Mouse (Mus musculus) macrophage (primary cell): ENCODE measurements around the gene Thsd7a. TPM values are rescaled to one million over a fixed set of nuclear protein-coding genes. Genes with fewer than 3 reads are reported as not detected.

Experiments used
- H3K27ac ChIP-seq: fragments of 350-480 bp; formaldehyde crosslinking; 2 replicates; pipeline ENCODE4 v1.9.0; 2021
- H3K36me3 ChIP-seq: fragments of 350-480 bp; formaldehyde crosslinking; 2 replicates; pipeline ENCODE4 v1.9.0; 2021; ENCODE audit errors: inconsistent target
- H3K4me3 ChIP-seq: fragments of 350-480 bp; formaldehyde crosslinking; 2 replicates; pipeline ENCODE4 v1.9.0; 2021; ENCODE audit errors: inconsistent target
- H3K79me2 ChIP-seq: fragments of 350-480 bp; formaldehyde crosslinking; 2 replicates; pipeline ENCODE4 v1.9.0; 2021; ENCODE audit errors: inconsistent target
- WGBS: methylation state at CpG from one replicate; pipeline ENCODE4 v1.1.7; 2026; ENCODE audit warnings: inconsistent platforms; ENCODE audit not compliant: missing documents; 5-methylcytosine and 5-hydroxymethylcytosine counted together
- polyA plus RNA-seq: library from polyadenylated mRNA; stranded (reverse); fragments of 250-400 nt; gene quantifications from 3 replicates; pipeline ENCODE4 v1.2.4, GENCODE M21; 2018; ENCODE audit warnings: inconsistent platforms
- total RNA-seq, 78 experiments: library from RNA; depleted of rRNA; stranded (reverse); fragments of 250-400 nt; gene quantifications; 1 replicate in 9 of 78; 2 replicates in 24 of 78; 3 replicates in 43 of 78; 4 replicates in 2 of 78; pipeline ENCODE4 v1.2.4; 2018; ENCODE audit warnings: inconsistent platforms in 56 of 78

Gene Thsd7a
- under 1 TPM in 1 of 26 experiments, not detected in 25; 0.89 TPM for total RNA-seq (2018; cell fraction: chromatin; rRNA removed)
- not detected for total RNA-seq (2018; cell fraction: cytosol; rRNA removed)
- under 1 TPM in 1 of 26 experiments, not detected in 25; 0.17 TPM for total RNA-seq (2018; cell fraction: nucleus; rRNA removed)
- polyA plus RNA-seq: not detected in 3 replicates

GRCm38 (mm10) chr6:12748787-12749530 lies at the start of gene Thsd7a:
Thsd7a (minus strand) TSS chr6:12749410.
- H3K27ac ChIP-seq: no peak within 1 kb of the TSS
- H3K36me3 ChIP-seq: no peaks in the 10 kb centered on the region
- 2% methylated on average over 53 of the region's 56 CpGs for WGBS
- no peak within 1 kb of the TSS for H3K4me3 ChIP-seq
- H3K79me2 ChIP-seq: no peaks in the 10 kb centered on the region

DNA sequence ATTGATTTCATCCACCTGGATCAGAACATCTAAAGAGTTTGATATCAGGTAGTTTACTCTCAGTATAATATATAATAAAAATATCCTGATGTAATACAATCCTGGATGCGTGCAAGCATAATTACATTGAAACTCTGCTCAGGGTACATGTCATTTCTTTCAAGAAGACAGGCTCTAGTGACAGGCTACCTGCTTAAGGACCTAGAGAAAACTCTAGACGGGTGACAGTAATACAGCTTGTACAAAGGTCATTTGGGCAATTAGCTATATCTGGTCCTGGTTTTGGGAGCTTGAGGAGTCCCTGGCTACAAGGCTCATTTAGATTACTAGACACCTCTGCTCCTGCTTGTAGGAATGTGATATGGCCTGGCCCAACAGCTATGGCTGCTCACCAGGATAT lies 37.9 kb upstream of the Thsd7a start:
- no peaks in the 10 kb centered on the region for H3K36me3 ChIP-seq
- no peak overlapping the region for H3K4me3 ChIP-seq
- no peaks in the 10 kb centered on the region for H3K79me2 ChIP-seq
- WGBS: 92% methylated on average over 2 of the region's 2 CpGs
- no peak overlapping the region for H3K27ac ChIP-seq

DNA sequence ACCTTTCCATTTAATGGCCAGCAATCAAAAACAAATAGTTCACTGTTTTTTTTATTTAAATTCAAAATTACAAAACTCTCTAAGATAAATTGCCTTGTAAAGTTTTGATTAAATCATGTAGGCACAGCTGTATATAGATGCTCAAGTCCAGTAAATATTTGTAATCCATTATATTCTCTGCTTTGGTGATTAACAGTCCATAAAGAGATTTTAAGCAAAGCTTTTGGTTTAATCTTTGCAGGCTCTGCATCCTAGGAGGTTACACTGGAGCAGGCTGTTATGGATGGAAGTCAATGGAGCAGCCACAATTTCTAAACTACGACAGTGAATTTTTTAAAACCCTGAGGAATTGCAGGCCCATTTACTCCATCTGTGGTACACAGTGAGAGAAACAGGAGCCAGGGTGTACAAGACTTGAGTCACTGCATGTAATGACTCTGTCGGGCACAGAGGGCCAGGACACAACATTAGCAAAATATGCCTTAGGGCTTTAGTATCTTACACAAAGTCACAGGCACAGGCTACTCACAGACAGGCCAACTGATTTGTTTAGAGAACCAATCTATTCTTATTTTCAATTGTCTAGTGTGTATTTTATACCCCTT lies 37.3 kb upstream of the Thsd7a start:
- Histone ChIP-seq H3K79me2 (no peaks in the 10 kb centered on the region), H3K4me3 (no peak overlapping the region), H3K27ac (no peak overlapping the region), H3K36me3 (no peaks in the 10 kb centered on the region)
- 92% methylated on average over 2 of the region's 2 CpGs for WGBS

DNA sequence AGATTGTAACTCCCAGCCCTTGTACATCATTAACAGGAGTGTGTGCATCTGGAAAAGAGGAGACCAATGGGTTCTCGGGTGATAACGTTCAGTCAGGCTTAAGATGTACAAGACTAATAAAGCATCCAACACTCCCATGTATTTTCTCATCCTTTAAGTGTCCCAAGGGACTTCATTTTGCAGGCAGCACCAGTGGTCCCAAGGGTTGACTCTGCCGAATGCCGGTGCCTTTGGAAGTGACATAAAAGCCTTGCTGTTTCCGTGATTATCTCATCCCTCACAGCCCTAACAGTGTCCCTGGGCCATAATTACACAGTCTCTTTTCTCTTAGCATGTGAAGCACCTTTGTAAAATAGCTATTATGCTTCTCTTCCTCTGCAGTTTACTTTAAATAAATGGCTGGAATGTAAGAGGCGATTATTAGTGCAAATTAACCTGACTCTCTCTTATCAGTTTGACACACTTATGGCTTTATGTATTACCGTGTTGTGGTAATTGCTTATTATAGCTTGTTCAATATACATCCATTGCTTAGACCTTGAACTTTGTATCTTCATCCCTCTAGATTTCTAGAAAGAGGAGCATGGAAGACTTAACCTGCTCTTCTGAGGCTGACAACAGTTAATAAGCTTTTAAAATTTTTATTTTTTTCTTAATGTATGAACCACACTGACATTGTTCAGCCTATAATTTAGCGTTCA lies 35.9 kb upstream of the Thsd7a start:
- Histone ChIP-seq H3K79me2 (no peaks in the 10 kb centered on the region), H3K36me3 (no peaks in the 10 kb centered on the region), H3K4me3 (no peak overlapping the region), H3K27ac (no peak overlapping the region)
- WGBS: 93% methylated on average over 8 of the region's 8 CpGs

- H3K79me2 ChIP-seq: no peaks in the 10 kb centered on the region
- H3K36me3 ChIP-seq: no peaks in the 10 kb centered on the region
- 82% methylated on average over 2 of the region's 2 CpGs for WGBS
- H3K4me3 ChIP-seq: no peak overlapping the region
- no peak overlapping the region for H3K27ac ChIP-seq
These were observed 23.6 kb upstream of the Thsd7a start for GRCm38 (mm10) chr6:12772799-12773198.

DNA sequence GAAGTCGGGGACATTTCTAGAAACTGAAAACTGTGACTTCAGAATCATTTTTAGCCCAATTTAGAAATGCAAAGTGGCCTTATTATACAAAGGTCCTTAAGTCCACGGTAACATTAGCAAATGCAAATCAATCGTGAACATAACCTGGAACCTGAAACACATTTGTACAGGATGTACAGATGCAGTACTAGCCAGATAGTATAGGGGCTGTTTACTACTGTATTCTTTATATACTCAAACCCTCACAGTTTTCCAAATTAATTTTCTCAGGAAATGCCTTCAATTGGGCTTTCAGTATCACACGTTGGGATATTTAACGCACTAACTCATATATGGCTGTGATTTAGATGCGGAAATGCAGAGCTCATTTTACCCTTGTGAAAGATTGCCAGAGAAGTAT lies 16.0 kb upstream of the Thsd7a start:
- 84% methylated on average over 6 of the region's 6 CpGs for WGBS
- no peaks in the 10 kb centered on the region for H3K79me2 ChIP-seq
- no peak overlapping the region for H3K27ac ChIP-seq
- H3K4me3 ChIP-seq: no peak overlapping the region
- H3K36me3 ChIP-seq: no peaks in the 10 kb centered on the region

DNA sequence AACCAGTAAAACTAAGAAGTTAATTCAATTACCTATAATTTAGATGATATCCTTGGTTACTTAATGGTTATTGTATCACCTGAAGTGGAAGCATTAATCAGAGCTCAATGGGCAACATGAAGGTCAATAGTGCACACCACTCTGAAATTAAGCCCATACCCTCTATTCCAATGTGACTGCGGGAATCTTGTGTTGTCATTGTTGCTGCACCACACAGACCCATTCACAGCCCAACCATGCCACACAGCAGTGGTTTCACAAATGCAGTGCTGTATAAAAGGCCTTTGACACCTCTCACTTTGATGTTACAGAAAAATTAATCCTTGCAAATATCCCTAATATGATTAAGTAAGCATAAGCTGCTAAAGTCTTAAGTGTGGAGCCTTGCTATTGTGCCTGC lies 15.4 kb upstream of the Thsd7a start:
- Histone ChIP-seq H3K36me3 (no peaks in the 10 kb centered on the region), H3K27ac (no peak overlapping the region), H3K4me3 (no peak overlapping the region), H3K79me2 (no peaks in the 10 kb centered on the region)
- 92% methylated on average over 1 of the region's 1 CpGs for WGBS

- no peaks in the 10 kb centered on the region for H3K36me3 ChIP-seq
- 89% methylated on average over 3 of the region's 3 CpGs for WGBS
- H3K4me3 ChIP-seq: no peak overlapping the region
These were observed 14.6 kb upstream of the Thsd7a start for GRCm38 (mm10) chr6:12763816-12764215.

GRCm38 (mm10) chr6:12759328-12760193 lies 10.4 kb upstream of the Thsd7a start:
- no peaks in the 10 kb centered on the region for H3K79me2 ChIP-seq
- H3K27ac ChIP-seq: no peak overlapping the region
- no peaks in the 10 kb centered on the region for H3K36me3 ChIP-seq
- H3K4me3 ChIP-seq: no peak overlapping the region
- whole genome bisulfite sequencing: 86% methylated on average over 8 of the region's 8 CpGs

More at GRCm38 (mm10) chr6:12763816-12764215, 14.6 kb upstream of the Thsd7a start:
- Histone ChIP-seq H3K79me2 (no peaks in the 10 kb centered on the region), H3K27ac (no peak overlapping the region)

DNA sequence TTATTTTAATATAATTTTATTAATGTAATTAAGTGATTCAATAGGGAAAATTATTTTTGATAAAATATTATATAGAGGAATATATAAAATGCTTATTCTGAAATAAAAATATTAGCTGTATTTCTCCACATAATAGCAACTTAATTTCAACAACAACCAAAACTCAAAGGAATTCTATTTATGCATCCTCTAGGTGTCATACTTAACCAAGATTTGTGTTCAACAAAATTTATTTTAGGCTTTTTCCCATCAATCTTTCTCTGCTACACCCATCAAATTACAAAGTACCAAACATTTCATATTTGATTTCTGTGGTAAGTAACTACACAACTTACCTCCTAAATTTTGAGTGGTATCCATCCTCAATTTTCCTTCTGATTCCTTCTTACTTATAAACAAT lies 3.1 kb upstream of the Thsd7a start:
- Histone ChIP-seq H3K27ac (no peak overlapping the region), H3K4me3 (no peak overlapping the region), H3K36me3 (no peaks in the 10 kb centered on the region), H3K79me2 (no peaks in the 10 kb centered on the region)

- Histone ChIP-seq H3K4me3 (no peak overlapping the region), H3K36me3 (no peaks in the 10 kb centered on the region), H3K79me2 (no peaks in the 10 kb centered on the region), H3K27ac (no peak overlapping the region)
- WGBS: 82% methylated on average over 2 of the region's 2 CpGs
These were observed 1.2 kb upstream of the Thsd7a start for GRCm38 (mm10) chr6:12750441-12750840.

DNA sequence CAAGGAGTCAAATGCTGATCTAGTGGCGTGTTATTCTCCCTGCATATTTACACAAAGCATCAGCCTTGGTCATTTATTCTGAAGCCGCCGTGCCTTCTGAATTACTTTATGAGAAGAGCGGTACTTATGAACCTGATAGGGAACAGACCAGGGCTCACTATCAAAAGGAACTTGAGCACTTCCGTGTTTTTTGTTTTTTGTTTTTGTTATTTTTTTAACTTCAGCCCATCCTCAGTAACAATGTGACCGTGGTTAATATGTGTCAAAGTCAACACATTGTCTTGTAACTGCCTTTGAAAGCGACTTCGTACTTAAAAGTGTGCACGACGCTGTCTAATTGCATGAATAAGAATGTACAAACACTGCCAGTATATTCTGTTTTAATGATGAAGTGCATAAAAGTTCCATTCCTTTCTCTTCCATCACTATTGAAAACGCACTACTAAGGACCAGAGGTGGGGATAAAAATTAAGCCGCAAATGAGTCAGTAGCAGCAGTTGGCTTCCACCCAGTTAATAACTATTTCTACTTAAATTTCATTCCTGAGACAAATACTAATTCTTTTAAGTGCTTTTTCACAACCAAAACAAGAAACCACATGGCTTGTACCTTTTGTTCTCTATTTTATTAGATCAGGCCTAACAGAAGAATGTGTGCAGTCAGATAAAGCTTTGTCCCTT lies 461 bp upstream of the Thsd7a start:
- Histone ChIP-seq H3K36me3 (no peaks in the 10 kb centered on the region), H3K27ac (no peak overlapping the region), H3K79me2 (no peaks in the 10 kb centered on the region), H3K4me3 (no peak overlapping the region)
- 32% methylated on average over 12 of the region's 12 CpGs for WGBS

DNA sequence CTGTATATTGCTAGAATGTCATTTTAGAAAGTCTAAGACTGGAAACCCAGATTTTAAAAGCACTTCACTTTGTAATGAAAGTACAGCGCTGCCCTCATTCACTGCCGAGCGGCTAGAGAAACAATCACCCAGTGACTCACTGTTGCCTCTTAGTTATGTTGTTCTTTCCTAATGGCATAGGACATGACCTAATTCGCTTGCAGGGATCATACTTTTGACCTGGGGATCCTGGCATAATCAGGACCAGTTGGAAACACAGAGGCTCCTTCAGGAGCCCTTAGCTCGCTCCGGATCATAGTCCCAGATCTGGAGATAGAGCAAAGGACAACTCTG lies 790 bp downstream of the Thsd7a start:
- Histone ChIP-seq H3K79me2 (no peaks in the 10 kb centered on the region), H3K4me3 (no peak overlapping the region), H3K27ac (no peak overlapping the region), H3K36me3 (no peaks in the 10 kb centered on the region)
- 9% methylated on average over 4 of the region's 6 CpGs for WGBS

DNA sequence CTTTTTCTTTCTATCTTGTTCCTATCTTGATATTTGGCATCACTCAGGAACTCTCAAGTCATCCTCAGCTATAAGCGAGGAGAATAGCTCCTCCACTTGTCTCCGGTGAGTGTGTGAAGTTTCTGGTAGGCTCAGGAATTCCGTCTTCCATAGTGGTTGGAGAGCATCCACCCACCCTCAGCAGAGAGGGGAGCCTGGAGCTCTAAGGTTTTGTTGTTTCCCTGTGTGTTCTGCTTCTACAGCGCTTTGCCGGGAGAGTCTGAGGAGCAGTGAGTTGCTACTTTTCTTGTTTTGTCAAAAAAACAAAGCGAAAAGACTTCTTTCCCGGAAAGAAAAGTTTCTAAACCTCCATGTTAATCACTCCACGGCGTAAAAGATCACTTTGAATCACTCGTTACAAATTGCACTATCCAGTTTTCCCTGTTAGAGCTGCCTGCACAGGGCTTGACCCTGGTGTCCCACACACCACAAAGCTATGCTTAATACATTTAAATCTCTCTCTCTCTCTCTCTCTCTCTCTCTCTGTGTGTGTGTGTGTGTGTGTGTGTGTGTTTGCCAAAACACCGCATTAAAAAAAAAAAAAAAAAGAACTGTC lies 1.3 kb downstream of the Thsd7a start:
- no peak overlapping the region for H3K4me3 ChIP-seq

More for the DNA sequence above, 1.3 kb downstream of the Thsd7a start:
- H3K36me3 ChIP-seq: no peaks in the 10 kb centered on the region
- WGBS: 17% methylated on average over 10 of the region's 11 CpGs
- H3K27ac ChIP-seq: no peak overlapping the region
- no peaks in the 10 kb centered on the region for H3K79me2 ChIP-seq
